Mouse (Mus musculus) brain, adult 10 weeks (tissue): ENCODE data around the gene Adam25. TPM values are rescaled to one million over a fixed set of nuclear protein-coding genes. Genes with fewer than 3 reads are reported as not detected.

Experiments
- polyA plus RNA-seq: library from polyadenylated mRNA; stranded (reverse); fragments of 350-450 nt; fragmentation: Illumina TruSeq; extraction: RNeasy Lipid Tissue Mini Kit (QIAGEN cat#74804); gene quantifications from one replicate; pipeline ENCODE4 v1.2.3, GENCODE M21; 2015; ENCODE audit warnings: low read depth, low replicate concordance

Adam25 gene
- polyA plus RNA-seq: not detected

DNA sequence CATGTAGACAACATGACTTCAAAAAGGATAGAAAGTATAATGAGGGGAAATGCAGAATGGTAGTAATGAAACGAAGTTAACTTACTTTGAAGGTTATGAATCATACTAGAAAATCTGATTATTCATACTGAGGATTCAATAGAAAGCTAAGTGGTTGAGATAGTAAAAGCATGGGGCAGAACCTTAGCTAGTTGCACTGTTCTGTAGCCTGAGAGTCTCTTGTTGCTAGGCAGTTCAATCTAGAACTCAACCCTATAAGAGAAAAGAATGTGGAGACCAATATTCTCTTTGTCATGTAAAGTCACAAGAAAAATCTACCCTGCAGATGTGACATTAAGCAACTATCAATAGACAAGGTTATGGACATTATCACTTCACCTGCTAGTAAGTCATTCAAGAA, at the start of gene Adam25:
Adam25 (plus strand) TSS at position 301 of the 400 bp plus-strand sequence.

DNA sequence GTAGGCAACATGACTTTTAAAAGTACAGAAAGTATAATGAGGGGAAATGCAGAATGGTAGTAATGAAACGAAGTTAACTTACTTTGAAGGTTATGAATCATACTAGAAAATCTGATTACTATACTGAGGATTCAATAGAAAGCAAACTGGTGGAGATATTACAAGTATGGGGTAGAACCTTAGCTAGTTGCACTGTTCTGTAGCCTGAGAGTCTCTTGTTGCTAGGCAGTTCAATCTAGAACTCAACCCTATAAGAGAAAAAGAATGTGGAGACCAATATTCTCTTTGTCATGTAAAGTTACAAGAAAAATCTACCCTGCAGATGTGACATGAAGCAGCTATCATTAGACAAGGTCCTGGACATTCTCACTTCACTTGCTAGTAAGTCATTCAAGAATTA, 41.0 kb downstream of the Adam25 start, which contains the start of gene Adam20:
Adam20 (plus strand) TSS at position 301 of the 400 bp plus-strand sequence.

Other genes starting within 250 kb of the Adam25 start
- gene Adam24, start 77.1 kb upstream of the Adam25 start, polyA plus RNA-seq: not detected
- gene Adam20, start 41.1 kb downstream of the Adam25 start, polyA plus RNA-seq: not detected
- gene Adam39, start 70.8 kb downstream of the Adam25 start, polyA plus RNA-seq: not detected